In genomic region chr12:4593930-4594391, GRCm38 (mm10) we compare ENCODE assay signal across 8 mouse cellular contexts. TPM values are rescaled to one million over a fixed set of nuclear protein-coding genes. Genes with fewer than 3 reads are reported as not detected.
A peak's percentile ranks its signal among the peaks of the same experiment; 100 is the strongest.
DNase-seq lines count a peak whose midpoint lies in the region; ATAC-seq and TF ChIP-seq lines count a peak whose summit lies in the region.

No protein-coding gene starts in this region.

- peak overlapping the region; percentile 96 for H3K9ac ChIP-seq in kidney, postnatal 0 days (ENCODE audit: low read depth, low read length)
- H3K9ac ChIP-seq in hindbrain, embryonic 12.5 days = peak overlapping the region; percentile 87; the same call in 1 of the 2 replicates
- peak overlapping the region; percentile 77; the same call in 1 of the 2 replicates for H3K9ac ChIP-seq in midbrain, embryonic 14.5 days (replicated peaks; ENCODE audit: low read length)

- 0 out of 2 replicates have a peak overlapping the region, but pooled peaks have one; percentile 95 for H3K27ac ChIP-seq in kidney, postnatal 0 days
- H3K27ac ChIP-seq in bone marrow macrophage, adult 2 months (ENCODE audit: insufficient read depth, low read depth, low read length) = peak overlapping the region; percentile 68
- H3K27ac ChIP-seq in hindbrain, embryonic 12.5 days = no peak overlapping the region
- no peak overlapping the region for H3K27ac ChIP-seq in midbrain, embryonic 14.5 days (replicated peaks; ENCODE audit: low read depth, low read length)

- peak overlapping the region; percentile 81 for H3K4me2 ChIP-seq in kidney, postnatal 0 days (ENCODE audit: low read length)
- peak overlapping the region; percentile 81 for H3K4me2 ChIP-seq in hindbrain, embryonic 12.5 days (replicated peaks)
- peak overlapping the region; percentile 76 for H3K4me2 ChIP-seq in midbrain, embryonic 14.5 days (ENCODE audit: low read length)

- no peaks in the 10 kb centered on the region for H3K9me3 ChIP-seq in kidney, postnatal 0 days (replicated peaks; ENCODE audit: low read length)
- H3K9me3 ChIP-seq in hindbrain, embryonic 12.5 days (replicated peaks) = no peaks in the 10 kb centered on the region
- H3K9me3 ChIP-seq in midbrain, embryonic 14.5 days (ENCODE audit: control insufficient read depth, low read length) = no peaks in the 10 kb centered on the region

- no peaks in the 10 kb centered on the region for H3K36me3 ChIP-seq in kidney, postnatal 0 days (ENCODE audit: insufficient read depth, low read length)
- no peaks in the 10 kb centered on the region for H3K36me3 ChIP-seq in hindbrain, embryonic 12.5 days
- H3K36me3 ChIP-seq in midbrain, embryonic 14.5 days (ENCODE audit: control insufficient read depth, insufficient read depth, low read length) = no peaks in the 10 kb centered on the region

- H3K27me3 ChIP-seq in kidney, postnatal 0 days (ENCODE audit: insufficient read depth, low read length) = no peaks in the 10 kb centered on the region
- peaks cover 5% of the 10 kb centered on the region; the same call in 1 of the 2 replicates for H3K27me3 ChIP-seq in hindbrain, embryonic 12.5 days
- no peaks in the 10 kb centered on the region for H3K27me3 ChIP-seq in midbrain, embryonic 14.5 days (ENCODE audit: control insufficient read depth, insufficient read depth, low read length)

- no peak for TF ChIP-seq POLR2A in bone marrow macrophage, adult 2 months (IDR thresholded peaks at IDR 0.05; ENCODE audit: borderline replicate concordance, low read depth, low read length)

- 50% methylated on average over 9 of the region's 9 CpGs for WGBS in kidney, postnatal 0 days
- WGBS in hindbrain, embryonic 12.5 days = 66% methylated on average over 9 of the region's 9 CpGs
- 68% methylated on average over 9 of the region's 9 CpGs for WGBS in midbrain, embryonic 14.5 days

- H3K4me1 ChIP-seq in kidney, postnatal 0 days (replicated peaks; ENCODE audit: insufficient read depth, low read length) = peaks cover 12% of the 10 kb centered on the region
- peaks cover 14% of the 10 kb centered on the region for H3K4me1 ChIP-seq in bone marrow macrophage, adult 2 months (ENCODE audit: control insufficient read depth, insufficient read depth, low read length)
- H3K4me1 ChIP-seq in hindbrain, embryonic 12.5 days = peaks cover 6% of the 10 kb centered on the region
- peaks cover 7% of the 10 kb centered on the region; the same call in 1 of the 2 replicates for H3K4me1 ChIP-seq in midbrain, embryonic 14.5 days (ENCODE audit: control insufficient read depth, insufficient read depth, low read length)

- no peak for TF ChIP-seq CTCF in kidney, postnatal 0 days (IDR thresholded peaks at IDR 0.05; ENCODE audit: low read depth)
- TF ChIP-seq CTCF in bone marrow macrophage, adult 2 months (IDR thresholded peaks at IDR 0.05; ENCODE audit: low read depth, low read length) = no peak

- H3K4me3 ChIP-seq in kidney, postnatal 0 days (replicated peaks; ENCODE audit: low read depth, low read length) = peak overlapping the region; percentile 88
- peak overlapping the region; percentile 93 for H3K4me3 ChIP-seq in bone marrow macrophage, adult 2 months (ENCODE audit: insufficient read depth, low read length)
- H3K4me3 ChIP-seq in hindbrain, embryonic 12.5 days = peak overlapping the region; percentile 94
- peak overlapping the region; percentile 79 for H3K4me3 ChIP-seq in midbrain, embryonic 14.5 days (replicated peaks; ENCODE audit: low read depth, low read length)

- no peak for ATAC-seq in kidney, postnatal 0 days (replicated peaks; ENCODE audit: low FRiP score, low read depth)
- ATAC-seq in hindbrain, embryonic 12.5 days (ENCODE audit: low FRiP score) = no peak
- ATAC-seq in midbrain, embryonic 14.5 days (ENCODE audit: low FRiP score, low TSS enrichment) = no peak

- DNase-seq in kidney, postnatal 0 days (ENCODE audit: low spot score) = no peak
- DNase-seq in kidney, adult 8-10 months = no peak
- DNase-seq in midbrain, embryonic 14.5 days = no peak
- no peak for DNase-seq in right cerebral cortex, postnatal 36 days (ENCODE audit: low spot score in 2 of 2)
- DNase-seq in cerebellum, adult 8-10 months = no peak
- no peak for DNase-seq in gastrocnemius, adult 18-20 months (ENCODE audit: low spot score)

RNA-seq across cellular contexts. Expression of gene Gm3625, which starts 1.2 kb away (rescaled TPM):
- not detected in 2 replicates for polyA plus RNA-seq in kidney, postnatal 0 days (2015; fragmentation: Nextera tagmentation; extraction: Ambion mirVana)
- polyA plus RNA-seq in bone marrow macrophage, adult 2 months (2012; ENCODE audit: insufficient read depth, insufficient read length, missing spikeins) = not detected in 2 replicates
- polyA plus RNA-seq in hindbrain, embryonic 12.5 days (2016; fragmentation: Nextera tagmentation; extraction: Ambion mirVana) = not detected in 2 replicates
- polyA plus RNA-seq in midbrain, embryonic 14.5 days (2014; fragmentation: Nextera tagmentation; extraction: Ambion mirVana) = not detected in 2 replicates
- not detected for total RNA-seq in gastrocnemius, adult 18-20 months (2021)

RNA-seq across cellular contexts. Expression of gene Itsn2, which starts 1.5 kb away (rescaled TPM):
- polyA plus RNA-seq in kidney, postnatal 0 days (2015; fragmentation: Nextera tagmentation; extraction: Ambion mirVana) = 33.2 and 35.7 TPM in 2 replicates
- polyA plus RNA-seq in bone marrow macrophage, adult 2 months (2012; ENCODE audit: insufficient read depth, insufficient read length, missing spikeins) = 112 and 119 TPM in 2 replicates
- polyA plus RNA-seq in hindbrain, embryonic 12.5 days (2016; fragmentation: Nextera tagmentation; extraction: Ambion mirVana) = 20.7 and 21.8 TPM in 2 replicates
- polyA plus RNA-seq in midbrain, embryonic 14.5 days (2014; fragmentation: Nextera tagmentation; extraction: Ambion mirVana) = 19.9 and 21.2 TPM in 2 replicates
- total RNA-seq in gastrocnemius, adult 18-20 months (2021) = 10 to 100 TPM; 22.7 to 25.7 TPM

Comparison
In these comparisons a context has a peak if more than half of its experiments do, and no peak if none do; other contexts are left out.
1. H3K27ac ChIP-seq: peak in kidney, postnatal 0 days (single experiment) and bone marrow macrophage, adult 2 months (single experiment); none in hindbrain, embryonic 12.5 days (single experiment) and midbrain, embryonic 14.5 days (single experiment).
2. Peak in every context shown above with its lines, with median percentiles within 50 percentile points of each other: H3K4me2 ChIP-seq, H3K4me3 ChIP-seq and H3K9ac ChIP-seq.